Mouse (Mus musculus): ENCODE results near the gene Nr1d1.

- peak; percentile 17; the same call in 1 of the 2 replicates for TF ChIP-seq CTCF (IDR thresholded peaks at IDR 0.05; ENCODE audit: extremely low read depth, insufficient read depth, insufficient read length, insufficient replicate concordance)
- no peak for TF ChIP-seq POLR2A (IDR thresholded peaks at IDR 0.05; ENCODE audit: low read depth, low read length)
These were observed 12.2 kb downstream of the Nr1d1 start for GRCm38 (mm10) chr11:98762756-98763501.

Measured in spleen, adult 2 months (tissue).